Mouse (Mus musculus): ENCODE results near the gene Zfp91. TPM values are rescaled to one million over a fixed set of nuclear protein-coding genes. Genes with fewer than 3 reads are reported as not detected.
"Not testable (repeated sequence)": the region's sequence is repeated elsewhere in the genome, so short reads cannot be mapped to it uniquely, and the experiment has no call there.

Zfp91 gene
- polyA plus RNA-seq, 1 experiment from 2014 or later, result 10.5 TPM

- H3K9me3 ChIP-seq (ENCODE audit: control insufficient read depth, low read length); H3K4me2 ChIP-seq (ENCODE audit: low read length); H3K4me3 ChIP-seq (ENCODE audit: low read length); H3K4me1 ChIP-seq (ENCODE audit: control insufficient read depth, insufficient read depth, low read depth, low read length); ATAC-seq; H3K36me3 ChIP-seq (ENCODE audit: control insufficient read depth, insufficient read depth, low read length); H3K27ac ChIP-seq (ENCODE audit: low read depth, low read length); H3K9ac ChIP-seq (ENCODE audit: low read depth, low read length); H3K27me3 ChIP-seq (replicated peaks; ENCODE audit: control insufficient read depth, insufficient read depth, low read length): not testable (repeated sequence)
- WGBS, result 93% methylated on average over 7 of the region's 7 CpGs
Measured at GRCm38 (mm10) chr19:12721596-12721995, 74.3 kb downstream of the Zfp91 start.

GRCm38 (mm10) chr19:12720919-12721318 lies 75.0 kb downstream of the Zfp91 start:
- not testable (repeated sequence) for H3K36me3 ChIP-seq (ENCODE audit: control insufficient read depth, insufficient read depth, low read length); H3K4me3 ChIP-seq (ENCODE audit: low read length); H3K9me3 ChIP-seq (ENCODE audit: control insufficient read depth, low read length); H3K9ac ChIP-seq (ENCODE audit: low read depth, low read length); H3K27me3 ChIP-seq (replicated peaks; ENCODE audit: control insufficient read depth, insufficient read depth, low read length); H3K4me2 ChIP-seq (ENCODE audit: low read length); H3K27ac ChIP-seq (ENCODE audit: low read depth, low read length); ATAC-seq; H3K4me1 ChIP-seq (ENCODE audit: control insufficient read depth, insufficient read depth, low read depth, low read length)
- WGBS, result 90% methylated on average over 5 of the region's 5 CpGs

GRCm38 (mm10) chr19:12720463-12720862 lies 75.5 kb downstream of the Zfp91 start:
- WGBS, result 69% methylated on average over 2 of the region's 2 CpGs
- no peak for ATAC-seq
- Histone ChIP-seq H3K9me3 (ENCODE audit: control insufficient read depth, low read length) (no peaks in the 10 kb centered on the region), H3K4me1 (ENCODE audit: control insufficient read depth, insufficient read depth, low read depth, low read length) (no peaks in the 10 kb centered on the region), H3K27me3 (replicated peaks; ENCODE audit: control insufficient read depth, insufficient read depth, low read length) (no peaks in the 10 kb centered on the region), H3K27ac (ENCODE audit: low read depth, low read length) (no peak overlapping the region), H3K4me3 (ENCODE audit: low read length) (no peak overlapping the region), H3K9ac (ENCODE audit: low read depth, low read length) (no peak overlapping the region), H3K4me2 (ENCODE audit: low read length) (no peak overlapping the region), H3K36me3 (ENCODE audit: control insufficient read depth, insufficient read depth, low read length) (no peaks in the 10 kb centered on the region)

- no peaks in the 10 kb centered on the region for H3K4me1 ChIP-seq (ENCODE audit: control insufficient read depth, insufficient read depth, low read depth, low read length)
- H3K27me3 ChIP-seq (replicated peaks; ENCODE audit: control insufficient read depth, insufficient read depth, low read length), result no peaks in the 10 kb centered on the region
- no peaks in the 10 kb centered on the region for H3K9me3 ChIP-seq (ENCODE audit: control insufficient read depth, low read length)
- H3K27ac ChIP-seq (ENCODE audit: low read depth, low read length), result no peak overlapping the region
- no peak overlapping the region for H3K4me3 ChIP-seq (ENCODE audit: low read length)
- H3K9ac ChIP-seq (ENCODE audit: low read depth, low read length), result no peak overlapping the region
- H3K4me2 ChIP-seq (ENCODE audit: low read length), result no peak overlapping the region
- 87% methylated on average over 6 of the region's 6 CpGs for WGBS
- H3K36me3 ChIP-seq (ENCODE audit: control insufficient read depth, insufficient read depth, low read length), result no peaks in the 10 kb centered on the region
- no peak for ATAC-seq
Measured at GRCm38 (mm10) chr19:12719189-12719588, 76.7 kb downstream of the Zfp91 start.

Other genes starting within 250 kb of the Zfp91 start
- 0.11 and 0.20 TPM in 2 replicates for gene Gm4952, start 196.2 kb downstream of the Zfp91 start, polyA plus RNA-seq (2015; fragmentation: Nextera tagmentation; extraction: Ambion mirVana)
- gene Glyat, start 162.8 kb downstream of the Zfp91 start, polyA plus RNA-seq (2015; fragmentation: Nextera tagmentation; extraction: Ambion mirVana), result not detected in 2 replicates
- not detected in 2 replicates for gene Olfr1442, start 125.7 kb downstream of the Zfp91 start, polyA plus RNA-seq (2015; fragmentation: Nextera tagmentation; extraction: Ambion mirVana)
- not detected in 2 replicates for gene Olfr1443, start 118.0 kb downstream of the Zfp91 start, polyA plus RNA-seq (2015; fragmentation: Nextera tagmentation; extraction: Ambion mirVana)
- not detected in 2 replicates for gene Keg1, start 100.3 kb downstream of the Zfp91 start, polyA plus RNA-seq (2015; fragmentation: Nextera tagmentation; extraction: Ambion mirVana)
- 0.97 and 1.3 TPM in 2 replicates for gene Cntf, start 30.5 kb downstream of the Zfp91 start, polyA plus RNA-seq (2015; fragmentation: Nextera tagmentation; extraction: Ambion mirVana)
- 0.84 and 1.2 TPM in 2 replicates for gene Lpxn, start 67 bp upstream of the Zfp91 start, polyA plus RNA-seq (2015; fragmentation: Nextera tagmentation; extraction: Ambion mirVana)
- not detected in 2 replicates for gene Gm5244, start 50.6 kb upstream of the Zfp91 start, polyA plus RNA-seq (2015; fragmentation: Nextera tagmentation; extraction: Ambion mirVana)
- not detected in 2 replicates for gene Olfr1444, start 61.2 kb upstream of the Zfp91 start, polyA plus RNA-seq (2015; fragmentation: Nextera tagmentation; extraction: Ambion mirVana)
- gene Olfr1445, start 87.7 kb upstream of the Zfp91 start, polyA plus RNA-seq (2015; fragmentation: Nextera tagmentation; extraction: Ambion mirVana), result not detected in 2 replicates
- not detected in 2 replicates for gene Olfr1446, start 97.4 kb upstream of the Zfp91 start, polyA plus RNA-seq (2015; fragmentation: Nextera tagmentation; extraction: Ambion mirVana)
- not detected in 2 replicates for gene Olfr1447, start 107.6 kb upstream of the Zfp91 start, polyA plus RNA-seq (2015; fragmentation: Nextera tagmentation; extraction: Ambion mirVana)
- not detected in 2 replicates for gene Olfr1448, start 128.3 kb upstream of the Zfp91 start, polyA plus RNA-seq (2015; fragmentation: Nextera tagmentation; extraction: Ambion mirVana)
- gene Olfr1449, start 134.7 kb upstream of the Zfp91 start, polyA plus RNA-seq (2015; fragmentation: Nextera tagmentation; extraction: Ambion mirVana), result not detected in 2 replicates
- not detected in 2 replicates for gene Olfr1450, start 154.1 kb upstream of the Zfp91 start, polyA plus RNA-seq (2015; fragmentation: Nextera tagmentation; extraction: Ambion mirVana)
- gene Olfr1451, start 198.9 kb upstream of the Zfp91 start, polyA plus RNA-seq (2015; fragmentation: Nextera tagmentation; extraction: Ambion mirVana), result not detected in 2 replicates
- not detected in 2 replicates for gene Olfr1453, start 232.2 kb upstream of the Zfp91 start, polyA plus RNA-seq (2015; fragmentation: Nextera tagmentation; extraction: Ambion mirVana)

All from hindbrain, embryonic 16.5 days (tissue).